Mouse (Mus musculus) heart, adult 2 months (tissue): Measurements from ENCODE around the gene Ston1. TPM values are rescaled to one million over a fixed set of nuclear protein-coding genes. Genes with fewer than 3 reads are reported as not detected.

Experiments
- DNase-seq, 2 experiments: peaks; one replicate each; pipeline ENCODE4 v3.0.0; 2021
- H3K27ac ChIP-seq: fragments of 200-600 bp; 2 replicates; pipeline ENCODE4 v1.8.1; 2022
- H3K27me3 ChIP-seq: fragments of 200-500 bp; 2 replicates; pipeline ENCODE4 v1.6.1; 2012; ENCODE audit warnings: mild to moderate bottlenecking, low read length, inconsistent platforms, mixed read lengths; ENCODE audit not compliant: control insufficient read depth, insufficient read depth
- H3K36me3 ChIP-seq: fragments of 200-500 bp; 2 replicates; pipeline ENCODE4 v1.6.1; 2012; ENCODE audit warnings: low read length, inconsistent platforms; ENCODE audit not compliant: control insufficient read depth, insufficient read depth
- H3K4me1 ChIP-seq: fragments of 200-500 bp; 2 replicates; pipeline ENCODE4 v1.6.1; 2011; ENCODE audit warnings: low read length; ENCODE audit not compliant: control insufficient read depth, insufficient read depth
- H3K4me3 ChIP-seq: fragments of 200-600 bp; 2 replicates; pipeline ENCODE4 v1.8.1; 2022
- H3K79me2 ChIP-seq: fragments of 200-500 bp; replicated peaks from 2 replicates; pipeline ENCODE4 v1.6.1; 2012; ENCODE audit warnings: mild to moderate bottlenecking, inconsistent platforms, low read length, moderate library complexity, mixed read lengths; ENCODE audit not compliant: control insufficient read depth, insufficient read depth
- H3K9ac ChIP-seq: fragments of 200-500 bp; 2 replicates; pipeline ENCODE4 v1.6.1; 2012; ENCODE audit warnings: low read depth, mild to moderate bottlenecking, control low read depth, inconsistent platforms, low read length, mixed read lengths
- CTCF ChIP-seq: fragments of 200-600 bp; IDR thresholded peaks from 2 replicates; pipeline ENCODE4 v1.8.1; 2022; ENCODE audit warnings: antibody characterized with exemption, mild to moderate bottlenecking, moderate library complexity
- EP300 ChIP-seq: fragments of 200-500 bp; IDR thresholded peaks from 2 replicates; pipeline ENCODE4 v1.6.1; 2011; ENCODE audit warnings: low read depth, low read length, control low read depth; ENCODE audit not compliant: insufficient read depth
- POLR2A ChIP-seq: fragments of 200-500 bp; IDR thresholded peaks from 2 replicates; pipeline ENCODE4 v1.6.1; 2011; ENCODE audit warnings: mild to moderate bottlenecking, low read depth, low read length, control low read depth; ENCODE audit not compliant: insufficient read depth
- WGBS: fragments of 180-500 bp; shearing (Covaris S2); methylation state at CpG from one replicate; pipeline ENCODE4 v1.1.7; 2018; 5-methylcytosine and 5-hydroxymethylcytosine counted together
- intact Hi-C: fragments of 180-260 bp; cut with DNase I; formaldehyde crosslinking; loops from one replicate; pipeline ENCODE4 v1.15.1; 2025
- polyA plus RNA-seq: library from polyadenylated mRNA; depleted of rRNA; stranded (reverse); fragments of >200 nt; gene quantifications from 2 replicates; pipeline ENCODE4 v1.2.3, GENCODE M21; 2012
- total RNA-seq, 2 experiments: library from RNA; stranded (reverse); gene quantifications; 2 replicates each; pipeline ENCODE4 v1.2.3; 2021

The Ston1 gene
- total and polyA plus RNA-seq, 3 experiments: 9.4 to 21.8 (median 18.9) TPM

- DNase-seq: peak; percentile 21 to 38
- intact Hi-C loops: no loop called here
- TF ChIP-seq POLR2A: no peak
- no peak for TF ChIP-seq EP300
- no peak for TF ChIP-seq CTCF
- Histone ChIP-seq H3K9ac (no peak overlapping the region), H3K36me3 (peaks cover 10% of the 10 kb centered on the region; the same call in 1 of the 2 replicates), H3K79me2 (no peaks in the 10 kb centered on the region; the same call in 1 of the 2 replicates), H3K4me1 (peaks cover 23% of the 10 kb centered on the region), H3K27me3 (no peaks in the 10 kb centered on the region), H3K4me3 (peak overlapping the region; percentile 18; the same call in 1 of the 2 replicates), H3K27ac (peak overlapping the region; percentile 66)
- WGBS: 46% methylated on average over 8 of the region's 8 CpGs
These were observed 3.1 kb downstream of the Ston1 start for GRCm38 (mm10) chr17:88600492-88601026.

GRCm38 (mm10) chr17:88603943-88604342, 6.5 kb downstream of the Ston1 start:
- intact Hi-C loops: no loop called here
- Histone ChIP-seq H3K4me3 (no peak overlapping the region), H3K36me3 (peaks cover 10% of the 10 kb centered on the region; the same call in 1 of the 2 replicates), H3K27ac (no peak overlapping the region), H3K9ac (no peak overlapping the region), H3K4me1 (peaks cover 18% of the 10 kb centered on the region), H3K27me3 (no peaks in the 10 kb centered on the region), H3K79me2 (peaks cover 2% of the 10 kb centered on the region; the same call in 1 of the 2 replicates)
- TF ChIP-seq POLR2A (no peak), CTCF (no peak), EP300 (no peak)
- 87% methylated on average over 11 of the region's 11 CpGs for WGBS
- no peak for DNase-seq

GRCm38 (mm10) chr17:88606056-88606455, 8.6 kb downstream of the Ston1 start:
- no peak for TF ChIP-seq POLR2A
- no peak for TF ChIP-seq CTCF
- no peak overlapping the region for H3K27ac ChIP-seq
- peaks cover 10% of the 10 kb centered on the region; the same call in 1 of the 2 replicates for H3K36me3 ChIP-seq
- DNase-seq: no peak
- WGBS: 87% methylated on average over 2 of the region's 2 CpGs
- H3K4me3 ChIP-seq: no peak overlapping the region
- intact Hi-C loops: no loop called here
- no peak overlapping the region for H3K9ac ChIP-seq
- H3K79me2 ChIP-seq: peaks cover 2% of the 10 kb centered on the region; the same call in 1 of the 2 replicates
- H3K27me3 ChIP-seq: no peaks in the 10 kb centered on the region
- peaks cover 7% of the 10 kb centered on the region for H3K4me1 ChIP-seq

DNA sequence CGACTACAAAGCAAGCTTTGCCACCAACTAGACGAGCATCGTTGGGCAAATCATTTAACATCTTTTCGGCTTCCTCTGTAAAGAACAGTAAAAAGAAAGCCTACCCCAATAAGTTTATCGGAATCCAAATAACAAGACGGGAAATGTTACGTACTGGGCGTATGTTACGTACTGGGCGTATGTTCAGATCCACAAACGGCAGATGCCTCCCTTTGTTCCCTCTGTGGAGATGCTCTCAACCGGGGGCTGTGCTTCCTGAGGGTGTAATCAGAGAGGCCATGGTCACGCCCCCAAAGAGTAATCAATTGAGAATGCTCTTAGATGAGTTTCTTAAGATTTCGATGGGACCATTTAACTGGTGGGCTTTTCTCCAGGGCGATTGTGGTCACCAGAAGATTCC, 11.9 kb downstream of the Ston1 start:
- TF ChIP-seq CTCF (no peak), EP300 (no peak), POLR2A (no peak)

GRCm38 (mm10) chr17:88611057-88611456, 13.6 kb downstream of the Ston1 start:
- Histone ChIP-seq H3K4me1 (peaks cover 8% of the 10 kb centered on the region), H3K27ac (no peak overlapping the region), H3K4me3 (no peak overlapping the region), H3K27me3 (no peaks in the 10 kb centered on the region), H3K9ac (no peak overlapping the region), H3K79me2 (peaks cover 3% of the 10 kb centered on the region; the same call in 1 of the 2 replicates), H3K36me3 (peaks cover 2% of the 10 kb centered on the region)
- no peak for DNase-seq
- intact Hi-C loops: loop anchor here (2.0 kb wide), 1 partner anchor 14 kb away; no protein-coding TSS in a partner anchor
- 56% methylated on average over 2 of the region's 2 CpGs for WGBS
- no peak for TF ChIP-seq EP300
- no peak for TF ChIP-seq POLR2A
- TF ChIP-seq CTCF: no peak

More for the DNA sequence above, 11.9 kb downstream of the Ston1 start:
- peaks cover 1% of the 10 kb centered on the region for H3K36me3 ChIP-seq
- no peak overlapping the region for H3K4me3 ChIP-seq
- H3K9ac ChIP-seq: no peak overlapping the region
- WGBS: 80% methylated on average over 15 of the region's 15 CpGs
- peaks cover 3% of the 10 kb centered on the region; the same call in 1 of the 2 replicates for H3K79me2 ChIP-seq
- intact Hi-C loops: no loop called here
- no peak for DNase-seq
- peaks cover 7% of the 10 kb centered on the region for H3K4me1 ChIP-seq
- H3K27ac ChIP-seq: no peak overlapping the region
- no peaks in the 10 kb centered on the region for H3K27me3 ChIP-seq

DNA sequence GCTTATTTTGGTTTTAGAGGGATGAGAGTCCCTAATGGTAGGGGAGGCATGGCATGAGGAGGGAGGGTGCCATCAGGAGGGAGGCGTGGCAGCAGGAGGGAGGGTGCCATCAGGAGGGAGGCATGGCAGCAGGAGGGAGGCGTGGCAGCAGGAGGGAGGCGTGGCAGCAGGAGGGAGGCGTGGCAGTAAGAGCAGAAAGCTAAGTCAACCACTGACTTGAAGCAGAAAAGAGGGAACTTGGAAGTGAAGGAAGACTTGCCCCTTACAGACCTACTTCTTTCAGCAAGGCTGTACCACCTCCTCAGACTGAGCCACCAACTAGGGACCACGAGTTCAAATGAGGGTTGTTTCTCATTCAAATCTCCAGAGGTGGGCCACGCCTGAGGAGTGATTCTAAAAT, 15.7 kb downstream of the Ston1 start:
- peaks cover 2% of the 10 kb centered on the region; the same call in 1 of the 2 replicates for H3K79me2 ChIP-seq
- TF ChIP-seq CTCF (no peak), POLR2A (no peak), EP300 (no peak)
- no peak overlapping the region for H3K9ac ChIP-seq
- H3K27ac ChIP-seq: no peak overlapping the region
- H3K27me3 ChIP-seq: no peaks in the 10 kb centered on the region
- DNase-seq: no peak
- intact Hi-C loops: no loop called here
- peaks cover 8% of the 10 kb centered on the region for H3K4me1 ChIP-seq
- no peak overlapping the region for H3K4me3 ChIP-seq
- 85% methylated on average over 6 of the region's 6 CpGs for WGBS
- peaks cover 2% of the 10 kb centered on the region for H3K36me3 ChIP-seq
